Mouse (Mus musculus) stomach, embryonic 15.5 days (tissue): ENCODE measurements around the gene Fam217b. TPM values are rescaled to one million over a fixed set of nuclear protein-coding genes. Genes with fewer than 3 reads are reported as not detected.
A peak's percentile ranks its signal among the peaks of the same experiment; 100 is the strongest.

Experiments
- ATAC-seq: fragments of 200-750 bp; cut with Nextera tagmentation; 2 replicates; pipeline ENCODE4 v1.8.0; 2017; ENCODE audit warnings: low read depth, moderate number of reproducible peaks, moderate TSS enrichment; ENCODE audit not compliant: insufficient read depth, low FRiP score
- H3K27ac ChIP-seq: fragments of 300-500 bp; sonication (generic); 2 replicates; pipeline ENCODE4 v1.5.1; 2015; ENCODE audit warnings: mild to moderate bottlenecking, inconsistent platforms
- H3K27me3 ChIP-seq: fragments of 300-500 bp; sonication (generic); replicated peaks from 2 replicates; pipeline ENCODE4 v1.6.1; 2015; ENCODE audit warnings: inconsistent platforms
- H3K36me3 ChIP-seq: fragments of 300-500 bp; sonication (generic); 2 replicates; pipeline ENCODE4 v1.6.1; 2015; ENCODE audit warnings: inconsistent platforms
- H3K4me1 ChIP-seq: fragments of 300-500 bp; sonication (generic); 2 replicates; pipeline ENCODE4 v1.6.1; 2015; ENCODE audit warnings: inconsistent platforms
- H3K4me2 ChIP-seq: fragments of 300-500 bp; sonication (generic); 2 replicates; pipeline ENCODE4 v1.6.1; 2015; ENCODE audit warnings: mild to moderate bottlenecking, inconsistent platforms
- H3K4me3 ChIP-seq: fragments of 300-500 bp; sonication (generic); replicated peaks from 2 replicates; pipeline ENCODE4 v1.5.1; 2015; ENCODE audit warnings: inconsistent platforms
- H3K9ac ChIP-seq: fragments of 300-500 bp; sonication (generic); 2 replicates; pipeline ENCODE4 v1.6.1; 2015; ENCODE audit warnings: inconsistent platforms
- H3K9me3 ChIP-seq: fragments of 300-500 bp; sonication (generic); 2 replicates; pipeline ENCODE4 v1.6.1; 2016; ENCODE audit warnings: inconsistent platforms
- WGBS: fragments of 180-500 bp; shearing (Covaris S2); methylation state at CpG from one replicate; pipeline ENCODE4 v1.1.7; 2015; 5-methylcytosine and 5-hydroxymethylcytosine counted together
- polyA plus RNA-seq: library from polyadenylated mRNA; unstranded; fragments of >200 nt; fragmentation: Nextera tagmentation; extraction: Ambion mirVana; gene quantifications from 2 replicates; pipeline ENCODE4 v1.2.1, GENCODE M21; 2015

Fam217b gene
- polyA plus RNA-seq, 1 experiment from 2014 or later, result 4.8 TPM

- no peak overlapping the region for H3K4me3 ChIP-seq
- H3K4me1 ChIP-seq, result no peaks in the 10 kb centered on the region
- H3K27me3 ChIP-seq, result no peaks in the 10 kb centered on the region
- 72% methylated on average over 4 of the region's 4 CpGs for WGBS
- no peaks in the 10 kb centered on the region for H3K9me3 ChIP-seq
- H3K4me2 ChIP-seq, result no peak overlapping the region
- no peak overlapping the region for H3K27ac ChIP-seq
- no peak overlapping the region for H3K9ac ChIP-seq
- H3K36me3 ChIP-seq, result no peaks in the 10 kb centered on the region
- no peak for ATAC-seq
Measured at GRCm38 (mm10) chr2:178449386-178449785, 35.1 kb downstream of the Fam217b start.

- 29% methylated on average over 2 of the region's 2 CpGs for WGBS
- ATAC-seq, result no peak
- Histone ChIP-seq H3K4me1 (peaks cover 1% of the 10 kb centered on the region), H3K4me2 (no peak overlapping the region), H3K27ac (no peak overlapping the region), H3K9ac (no peak overlapping the region), H3K9me3 (no peaks in the 10 kb centered on the region), H3K36me3 (no peaks in the 10 kb centered on the region), H3K4me3 (no peak overlapping the region), H3K27me3 (no peaks in the 10 kb centered on the region)
Measured at GRCm38 (mm10) chr2:178450236-178450635, 35.9 kb downstream of the Fam217b start.

GRCm38 (mm10) chr2:178450961-178451360, 36.6 kb downstream of the Fam217b start:
- no peaks in the 10 kb centered on the region for H3K36me3 ChIP-seq
- no peak for ATAC-seq
- no peak overlapping the region for H3K4me3 ChIP-seq
- peaks cover 5% of the 10 kb centered on the region for H3K4me1 ChIP-seq
- H3K9me3 ChIP-seq, result no peaks in the 10 kb centered on the region
- WGBS, result 72% methylated on average over 10 of the region's 10 CpGs
- H3K27me3 ChIP-seq, result no peaks in the 10 kb centered on the region
- H3K9ac ChIP-seq, result no peak overlapping the region
- no peak overlapping the region for H3K27ac ChIP-seq
- H3K4me2 ChIP-seq, result no peak overlapping the region

GRCm38 (mm10) chr2:178454664-178455516, 40.6 kb downstream of the Fam217b start:
- H3K9ac ChIP-seq, result no peak overlapping the region
- ATAC-seq, result peak; percentile 78
- H3K4me2 ChIP-seq, result peak overlapping the region; percentile 16; the same call in 1 of the 2 replicates
- H3K4me3 ChIP-seq, result no peak overlapping the region
- no peaks in the 10 kb centered on the region for H3K36me3 ChIP-seq
- peaks cover 5% of the 10 kb centered on the region for H3K4me1 ChIP-seq
- peak overlapping the region; percentile 86 for H3K27ac ChIP-seq
- H3K9me3 ChIP-seq, result no peaks in the 10 kb centered on the region
- H3K27me3 ChIP-seq, result no peaks in the 10 kb centered on the region
- 18% methylated on average over 17 of the region's 17 CpGs for WGBS

GRCm38 (mm10) chr2:178457414-178457813, 43.1 kb downstream of the Fam217b start:
- H3K27ac ChIP-seq, result no peak overlapping the region
- no peaks in the 10 kb centered on the region for H3K9me3 ChIP-seq
- H3K4me2 ChIP-seq, result no peak overlapping the region
- no peak overlapping the region for H3K9ac ChIP-seq
- peaks cover 11% of the 10 kb centered on the region for H3K4me1 ChIP-seq
- ATAC-seq, result no peak
- no peaks in the 10 kb centered on the region for H3K36me3 ChIP-seq
- WGBS, result 82% methylated on average over 6 of the region's 6 CpGs
- no peak overlapping the region for H3K4me3 ChIP-seq
- no peaks in the 10 kb centered on the region for H3K27me3 ChIP-seq

GRCm38 (mm10) chr2:178460353-178460752, 46.0 kb downstream of the Fam217b start:
- 39% methylated on average over 5 of the region's 5 CpGs for WGBS

GRCm38 (mm10) chr2:178471546-178472480, 57.5 kb downstream of the Fam217b start:
- no peak overlapping the region for H3K4me3 ChIP-seq
- 54% methylated on average over 17 of the region's 17 CpGs for WGBS
- peak; percentile 90 for ATAC-seq
- no peak overlapping the region for H3K9ac ChIP-seq
- H3K4me2 ChIP-seq, result no peak overlapping the region
- H3K36me3 ChIP-seq, result no peaks in the 10 kb centered on the region
- no peaks in the 10 kb centered on the region for H3K27me3 ChIP-seq
- H3K4me1 ChIP-seq, result no peaks in the 10 kb centered on the region
- H3K27ac ChIP-seq, result no peak overlapping the region
- H3K9me3 ChIP-seq, result no peaks in the 10 kb centered on the region

More at GRCm38 (mm10) chr2:178460353-178460752, 46.0 kb downstream of the Fam217b start:
- no peaks in the 10 kb centered on the region for H3K9me3 ChIP-seq
- H3K36me3 ChIP-seq, result no peaks in the 10 kb centered on the region
- ATAC-seq, result no peak
- no peak overlapping the region for H3K9ac ChIP-seq
- H3K4me3 ChIP-seq, result no peak overlapping the region
- H3K27ac ChIP-seq, result no peak overlapping the region
- H3K4me1 ChIP-seq, result peaks cover 8% of the 10 kb centered on the region
- no peaks in the 10 kb centered on the region for H3K27me3 ChIP-seq
- H3K4me2 ChIP-seq, result no peak overlapping the region

GRCm38 (mm10) chr2:178473916-178474315, 59.6 kb downstream of the Fam217b start:
- no peaks in the 10 kb centered on the region for H3K36me3 ChIP-seq
- WGBS, result 67% methylated on average over 10 of the region's 10 CpGs
- H3K27me3 ChIP-seq, result no peaks in the 10 kb centered on the region

More at GRCm38 (mm10) chr2:178473916-178474315, 59.6 kb downstream of the Fam217b start:
- H3K27ac ChIP-seq, result no peak overlapping the region
- no peak for ATAC-seq
- no peak overlapping the region for H3K4me2 ChIP-seq
- no peak overlapping the region for H3K4me3 ChIP-seq
- no peaks in the 10 kb centered on the region for H3K4me1 ChIP-seq
- no peak overlapping the region for H3K9ac ChIP-seq
- H3K9me3 ChIP-seq, result no peaks in the 10 kb centered on the region

Other genes with a start within 250 kb of the Fam217b start
- 0.05 and 0.27 TPM in 2 replicates for gene Sycp2, start 6.8 kb upstream of the Fam217b start, polyA plus RNA-seq
- 4.9 and 5.6 TPM in 2 replicates for gene Ppp1r3d, start 52 bp upstream of the Fam217b start, polyA plus RNA-seq
- gene Cdh26, start 16.0 kb downstream of the Fam217b start, polyA plus RNA-seq, result 0.26 and 0.45 TPM in 2 replicates